Mouse (Mus musculus) layer of hippocampus, adult 6 months (tissue): Measurements from ENCODE around the gene Gm14147. TPM values are rescaled to one million over a fixed set of nuclear protein-coding genes. Genes with fewer than 3 reads are reported as not detected.

Experiments used
- long read RNA-seq, 2 experiments: library from polyadenylated mRNA; unstranded; transcript quantifications; one replicate each; pipeline ENCODE4 v2.0.0; 2019 to 2020
- polyA plus RNA-seq: library from polyadenylated mRNA; unstranded; fragments of <200 nt; fragmentation: Nextera tagmentation; gene quantifications from 2 replicates; pipeline ENCODE4 v1.2.3, GENCODE M21; 2021

Gm14147 gene
- polyA plus RNA-seq = not detected in 2 replicates
- long read RNA-seq, experiment 1 = 0 reads
- long read RNA-seq, experiment 2 = 0 reads

DNA sequence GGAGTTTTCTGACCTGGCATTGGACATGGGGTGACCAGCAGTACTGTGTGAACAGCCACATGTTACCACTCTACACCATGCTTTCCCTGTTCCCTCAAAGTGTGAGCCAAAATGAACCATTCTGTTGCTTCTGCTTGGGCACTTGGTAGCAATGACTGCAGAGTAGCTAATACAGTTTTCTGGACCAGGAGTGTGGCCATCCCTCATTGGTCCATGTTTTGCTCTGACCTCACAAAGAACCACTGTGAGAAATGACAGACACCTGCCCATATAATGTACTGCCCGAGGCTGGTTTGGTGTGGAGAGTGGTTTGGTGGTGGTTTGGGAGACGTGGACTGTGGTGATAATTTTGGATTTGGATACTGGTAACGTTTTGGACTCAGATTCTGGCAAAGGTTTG is at the start of gene Gm14147:
Gene Gm14147 (plus strand): TSS at position 301 of the 400 bp plus-strand sequence.

GRCm38 (mm10) chr2:151092250-151092649 is 5.8 kb upstream of the Gm14147 start, which contains the start of gene Gm14151:
Gm14151 (minus strand) TSS chr2:151092350.

Other genes with a start within 250 kb of the Gm14147 start
- 326 and 331 TPM in 2 replicates for gene Abhd12, start 193.5 kb upstream of the Gm14147 start, polyA plus RNA-seq
- 1.1 and 1.3 TPM in 2 replicates for gene Gins1, start 192.8 kb upstream of the Gm14147 start, polyA plus RNA-seq
- gene Ninl, start 58.9 kb upstream of the Gm14147 start, polyA plus RNA-seq = 1.2 and 1.9 TPM in 2 replicates
- gene Nanp, start 58.8 kb upstream of the Gm14147 start, polyA plus RNA-seq = 47.2 and 47.8 TPM in 2 replicates
- gene Gm14151, start 5.9 kb upstream of the Gm14147 start, polyA plus RNA-seq = not detected in 2 replicates